Mouse (Mus musculus): Measurements from ENCODE around the gene Figla. TPM values are rescaled to one million over a fixed set of nuclear protein-coding genes. Genes with fewer than 3 reads are reported as not detected.

Gene Figla
- polyA plus RNA-seq (2015; fragmentation: Nextera tagmentation; extraction: Ambion mirVana) = not detected in 2 replicates

DNA sequence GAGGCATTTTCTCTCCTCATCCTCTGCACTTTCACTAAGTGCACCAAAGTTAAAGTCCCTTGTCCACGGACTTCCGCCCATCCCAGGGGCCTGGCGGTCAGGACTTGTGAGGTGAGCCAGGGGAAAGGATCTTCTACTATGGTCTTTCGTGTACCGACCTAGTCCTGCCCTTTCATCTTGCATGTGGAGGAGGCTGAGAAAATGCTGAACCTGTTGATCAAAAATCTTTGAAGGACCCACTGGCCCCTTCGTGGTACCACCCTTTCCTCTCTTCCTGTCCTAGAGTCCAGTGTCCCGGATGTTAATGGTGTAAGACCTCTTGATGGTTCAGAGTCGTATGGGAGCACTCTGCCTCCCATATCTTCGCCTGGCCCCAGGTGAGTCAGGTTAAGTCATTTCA lies at the start of gene Figla:
Gene Figla, plus strand, starts transcription at position 301 of the 400 bp plus-strand sequence.

GRCm38 (mm10) chr6:86028601-86029322 lies 12.8 kb downstream of the Figla start, which contains the start of gene Add2:
TSS of gene Add2 (plus strand) at chr6:86028681.

Other genes starting within 250 kb of the Figla start
- gene Nat8f6, start 195.2 kb upstream of the Figla start, polyA plus RNA-seq (2015; fragmentation: Nextera tagmentation; extraction: Ambion mirVana) = not detected in 2 replicates
- gene Nat8f5, start 195.2 kb upstream of the Figla start, polyA plus RNA-seq (2015; fragmentation: Nextera tagmentation; extraction: Ambion mirVana) = 0.55 and 0.70 TPM in 2 replicates
- 0.65 and 0.90 TPM in 2 replicates for gene Nat8, start 184.1 kb upstream of the Figla start, polyA plus RNA-seq (2015; fragmentation: Nextera tagmentation; extraction: Ambion mirVana)
- gene Nat8f2, start 147.0 kb upstream of the Figla start, polyA plus RNA-seq (2015; fragmentation: Nextera tagmentation; extraction: Ambion mirVana) = 0.05 TPM in 1 of 2 replicates, not detected in the other
- 1.8 TPM in 2 replicates for gene Nat8f4, start 111.3 kb upstream of the Figla start, polyA plus RNA-seq (2015; fragmentation: Nextera tagmentation; extraction: Ambion mirVana)
- gene Tprkb, start 104.3 kb upstream of the Figla start, polyA plus RNA-seq (2015; fragmentation: Nextera tagmentation; extraction: Ambion mirVana) = 30.2 and 31.8 TPM in 2 replicates
- gene Nat8f1, start 100.5 kb upstream of the Figla start, polyA plus RNA-seq (2015; fragmentation: Nextera tagmentation; extraction: Ambion mirVana) = 6.0 and 7.4 TPM in 2 replicates
- 38.1 and 52.5 TPM in 2 replicates for gene Dusp11, start 54.5 kb upstream of the Figla start, polyA plus RNA-seq (2015; fragmentation: Nextera tagmentation; extraction: Ambion mirVana)
- 0.31 and 0.58 TPM in 2 replicates for gene Add2, start 12.5 kb downstream of the Figla start, polyA plus RNA-seq (2015; fragmentation: Nextera tagmentation; extraction: Ambion mirVana)
- gene Tgfa, start 179.1 kb downstream of the Figla start, polyA plus RNA-seq (2015; fragmentation: Nextera tagmentation; extraction: Ambion mirVana) = 5.9 and 6.6 TPM in 2 replicates